Mouse (Mus musculus): ENCODE results near the gene Des.

DNA sequence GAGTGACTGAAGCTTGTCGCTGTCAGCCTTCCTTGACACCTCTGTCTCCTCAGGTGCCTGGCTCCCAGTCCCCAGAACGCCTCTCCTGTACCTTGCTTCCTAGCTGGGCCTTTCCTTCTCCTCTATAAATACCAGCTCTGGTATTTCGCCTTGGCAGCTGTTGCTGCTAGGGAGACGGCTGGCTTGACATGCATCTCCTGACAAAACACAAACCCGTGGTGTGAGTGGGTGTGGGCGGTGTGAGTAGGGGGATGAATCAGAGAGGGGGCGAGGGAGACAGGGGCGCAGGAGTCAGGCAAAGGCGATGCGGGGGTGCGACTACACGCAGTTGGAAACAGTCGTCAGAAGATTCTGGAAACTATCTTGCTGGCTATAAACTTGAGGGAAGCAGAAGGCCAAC, 783 bp upstream of the Des start:
- TF ChIP-seq CTCF (IDR thresholded peaks at IDR 0.05; ENCODE audit: extremely low read depth, insufficient read length, insufficient replicate concordance, low read depth, low read length) (no peak), POLR2A (IDR thresholded peaks at IDR 0.05; ENCODE audit: low read depth, low read length) (no peak)

Data from small intestine, adult 2 months (tissue).